Mouse (Mus musculus) embryo, embryonic 10.5 days (tissue): ENCODE results near the gene Olfr478.
"Not testable (repeated sequence)": the region's sequence is repeated elsewhere in the genome, so short reads cannot be mapped to it uniquely, and the experiment has no call there.

Experiments
- DNase-seq: peaks from one replicate; pipeline ENCODE4 v3.0.0-alpha.2; 2015; ENCODE audit warnings: low spot score

Olfr478 gene

DNA sequence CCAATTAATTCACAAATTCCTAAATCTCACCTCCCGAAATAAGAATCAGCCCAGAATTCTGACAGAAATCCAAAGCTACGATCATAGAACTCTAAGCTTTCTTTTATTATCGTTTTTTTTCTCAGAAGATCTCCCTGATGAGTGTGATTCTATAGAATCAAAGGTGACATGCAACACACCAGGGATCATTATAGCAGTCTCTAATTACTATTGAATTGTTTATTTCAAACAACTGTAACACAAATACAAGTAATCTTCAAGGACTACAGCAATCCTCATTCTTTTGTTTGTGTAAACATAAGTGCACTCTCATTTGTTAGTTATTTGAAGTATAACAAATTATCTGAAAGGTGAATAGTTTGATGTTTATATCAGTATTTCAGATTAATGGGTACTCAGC lies at the start of gene Olfr478:
Olfr478 (minus strand) TSS at position 101 of the 400 bp plus-strand sequence.
- DNase-seq: no peak

DNA sequence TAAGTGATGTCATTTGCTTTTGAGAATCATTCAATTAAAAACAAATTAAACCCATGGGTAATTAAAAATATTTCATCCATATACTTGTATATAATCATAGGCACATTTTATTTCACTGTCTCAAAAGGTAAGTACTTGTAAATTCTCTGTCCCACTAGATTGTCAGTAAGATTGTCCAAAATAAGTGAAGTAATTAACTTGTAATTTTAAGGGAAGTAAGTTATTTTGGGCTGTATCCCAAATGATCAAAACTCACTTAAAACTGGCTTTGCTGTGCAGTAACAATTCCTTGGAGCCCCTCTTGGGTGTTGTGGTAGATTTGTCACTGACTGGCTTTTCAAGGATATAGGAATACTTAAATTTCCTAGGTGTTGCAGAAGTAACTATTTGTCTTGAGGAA lies 45.8 kb upstream of the Olfr478 start, which contains the start of gene Olfr481:
Olfr481 (plus strand) TSS at position 301 of the 400 bp plus-strand sequence.
- no peak for DNase-seq

DNA sequence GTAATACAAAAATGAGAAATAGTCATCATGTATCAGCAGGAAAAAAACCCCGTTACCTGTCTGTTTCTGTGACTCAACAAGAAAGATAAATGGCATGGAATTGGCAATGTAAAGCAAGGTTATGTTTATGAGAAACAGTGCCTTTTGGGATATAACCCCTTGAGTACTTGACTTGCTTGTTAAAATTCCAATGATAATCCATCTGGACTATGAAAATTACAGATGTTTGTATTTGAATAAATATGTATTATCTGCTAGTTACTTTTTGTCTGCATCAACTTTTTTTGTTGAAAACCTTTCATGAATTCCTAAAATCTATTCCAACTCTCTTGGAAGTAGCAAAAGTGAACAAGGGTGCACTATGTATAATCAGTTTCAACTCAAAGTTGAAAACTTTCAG lies 33.5 kb upstream of the Olfr478 start, which contains the start of gene Olfr480:
Olfr480 (minus strand) TSS at position 101 of the 400 bp plus-strand sequence.
- DNase-seq: no peak

DNA sequence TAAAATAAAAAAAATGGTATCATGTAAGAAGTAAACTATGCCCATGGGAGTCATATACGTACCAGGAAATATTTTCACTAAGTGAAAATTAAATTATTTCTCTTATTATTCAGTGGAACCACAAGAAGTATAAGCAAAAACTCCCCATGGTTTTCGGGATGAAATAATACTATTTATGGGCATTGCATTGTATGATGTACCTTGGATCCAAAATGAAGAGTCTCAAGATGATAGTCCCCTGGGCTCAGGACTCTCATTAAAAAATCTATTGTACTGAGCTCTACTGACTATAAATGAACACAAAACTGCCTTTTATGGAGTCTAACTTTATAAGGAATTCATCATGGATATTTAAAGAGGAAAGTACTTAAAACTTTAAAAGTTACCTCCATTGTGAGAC lies 16.6 kb upstream of the Olfr478 start, which contains the start of gene Olfr479:
Olfr479 (plus strand) TSS at position 301 of the 400 bp plus-strand sequence.
- no peak for DNase-seq

DNA sequence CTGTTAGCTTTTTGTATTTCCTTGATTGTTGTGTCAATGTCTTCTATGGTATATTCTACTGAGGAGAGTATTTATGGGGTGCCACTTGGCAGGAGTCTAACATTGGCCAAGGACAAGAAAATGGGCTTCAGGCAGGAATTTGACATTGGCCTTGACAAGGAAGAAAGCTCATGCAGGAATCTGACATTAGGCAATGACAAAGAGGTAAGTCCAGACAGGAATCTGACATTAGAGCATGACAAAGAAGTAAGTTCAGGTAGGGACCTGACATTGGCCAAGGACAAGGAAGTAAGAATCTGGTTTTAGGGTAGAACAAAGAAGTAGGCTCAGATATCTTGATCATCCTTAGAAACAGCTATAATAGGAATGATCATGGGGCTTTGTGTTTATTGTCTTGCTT lies 19.5 kb downstream of the Olfr478 start:
- not testable (repeated sequence) for DNase-seq

DNA sequence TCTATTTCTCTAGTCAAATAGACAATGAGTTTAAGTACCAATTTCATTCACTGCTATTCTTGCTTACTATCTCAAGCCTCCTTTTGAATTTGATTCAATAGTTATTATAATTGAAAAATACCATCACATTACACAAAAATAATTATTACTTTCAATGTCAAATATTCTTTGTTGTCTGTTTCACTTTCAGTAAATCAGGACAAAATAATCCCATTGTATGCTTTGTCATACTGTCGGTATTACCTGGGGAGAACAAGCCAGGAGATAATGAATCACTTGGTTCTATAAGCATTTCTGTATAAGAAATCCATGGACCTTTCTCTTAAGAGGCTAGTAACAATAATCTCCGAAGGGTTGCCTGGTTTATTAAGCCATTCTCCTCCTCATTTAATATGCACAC lies 47.4 kb downstream of the Olfr478 start, which contains the start of gene Olfr477:
Olfr477 (plus strand) TSS at position 301 of the 400 bp plus-strand sequence.
- no peak for DNase-seq
